Mouse (Mus musculus): ENCODE data around the gene Odf4. TPM values are rescaled to one million over a fixed set of nuclear protein-coding genes. Genes with fewer than 3 reads are reported as not detected.
A peak's percentile ranks its signal among the peaks of the same experiment; 100 is the strongest.

Gene Odf4
- total RNA-seq, 2 experiments from 2014 or later: 0.88 TPM; not detected in 1

DNA sequence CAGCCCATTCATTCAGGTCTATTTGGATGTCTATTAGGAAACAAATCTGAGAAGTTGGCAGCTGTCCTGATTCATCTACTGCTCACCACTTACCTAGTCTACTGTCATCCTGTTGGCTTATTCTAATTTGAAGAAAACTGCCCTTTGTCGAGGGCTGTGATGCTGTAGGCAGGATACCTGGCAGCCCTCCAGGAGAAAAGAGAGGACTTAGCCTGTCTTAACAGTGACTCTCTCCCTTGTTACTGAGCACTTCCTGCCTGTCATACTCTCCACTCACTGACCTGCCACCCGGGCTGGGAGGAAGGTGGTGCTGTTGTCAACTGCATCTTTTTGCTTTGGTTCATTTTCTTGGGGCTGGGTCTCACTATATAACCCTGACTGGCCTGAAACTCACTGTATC is 36.3 kb downstream of the Odf4 start:
- DNase-seq (ENCODE audit: low spot score in 2 of 2): no peak
- intact Hi-C loops (cut with DNase I): no loop called here

DNA sequence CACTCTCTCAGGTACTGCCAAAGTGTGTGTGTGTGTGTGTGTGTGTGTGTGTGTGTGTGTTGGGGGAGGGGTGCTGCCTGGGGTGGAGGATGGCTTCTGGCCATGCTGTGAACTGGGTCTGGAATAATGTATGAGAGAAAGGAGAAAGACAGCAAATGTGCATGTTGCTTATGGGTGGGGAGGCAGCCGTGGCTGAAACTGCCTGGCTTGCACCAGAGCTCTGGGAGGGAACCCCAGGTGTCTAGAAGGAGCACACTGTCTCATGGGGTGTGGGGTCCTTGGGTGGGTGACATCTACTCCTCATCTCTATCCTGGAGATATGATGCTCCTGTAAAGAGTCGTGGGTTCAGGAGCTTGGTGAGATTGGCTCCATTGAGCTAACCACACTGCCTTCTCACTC is 38.2 kb downstream of the Odf4 start:
- DNase-seq (ENCODE audit: low spot score in 2 of 2): no peak
- intact Hi-C loops (cut with DNase I): no loop called here

DNA sequence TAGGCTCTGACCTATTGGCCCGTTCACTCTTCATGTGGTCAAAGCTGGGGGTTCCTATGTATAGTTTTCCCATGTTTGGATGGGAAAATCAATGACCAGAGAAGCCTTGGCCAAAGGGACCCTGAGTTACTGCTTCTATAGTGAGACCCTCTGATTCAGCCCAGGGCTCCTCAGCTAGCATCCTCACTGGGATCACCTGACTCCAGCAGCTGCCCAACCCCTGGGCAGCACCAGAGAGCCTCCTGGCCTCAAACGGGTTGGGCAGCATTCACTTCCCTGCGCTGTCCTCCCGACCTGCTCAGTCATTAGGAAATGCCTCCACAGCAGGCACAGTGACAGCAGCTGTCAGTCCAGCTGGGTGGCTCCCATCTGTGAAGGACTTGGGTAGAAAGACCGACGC is 38.6 kb downstream of the Odf4 start, which contains the start of gene Rnf222:
TSS of gene Rnf222 (plus strand) at position 301 of the 400 bp plus-strand sequence.
- intact Hi-C loops (cut with DNase I): no loop called here
- DNase-seq (ENCODE audit: low spot score in 2 of 2): no peak

DNA sequence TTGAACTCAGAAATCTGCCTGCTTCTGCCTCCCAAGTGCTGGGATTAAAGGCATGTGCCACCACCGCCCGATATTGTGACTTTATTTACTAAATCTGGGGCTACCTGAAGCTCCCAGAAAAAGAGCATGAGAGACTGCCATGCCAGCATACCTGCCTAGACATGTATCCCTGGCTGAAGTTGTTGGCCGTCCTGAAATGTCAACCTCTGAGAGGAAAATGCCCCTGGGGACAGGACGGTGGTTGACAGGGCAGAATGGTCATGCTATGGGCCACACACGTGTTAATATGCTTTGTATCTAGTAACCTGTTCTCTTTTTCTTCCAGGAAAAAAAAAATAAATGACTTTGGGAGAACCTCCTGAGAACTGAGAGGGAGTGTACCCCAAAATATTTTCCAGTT is 40.8 kb downstream of the Odf4 start:
- intact Hi-C loops (cut with DNase I): no loop called here
- no peak for DNase-seq (ENCODE audit: low spot score in 2 of 2)

DNA sequence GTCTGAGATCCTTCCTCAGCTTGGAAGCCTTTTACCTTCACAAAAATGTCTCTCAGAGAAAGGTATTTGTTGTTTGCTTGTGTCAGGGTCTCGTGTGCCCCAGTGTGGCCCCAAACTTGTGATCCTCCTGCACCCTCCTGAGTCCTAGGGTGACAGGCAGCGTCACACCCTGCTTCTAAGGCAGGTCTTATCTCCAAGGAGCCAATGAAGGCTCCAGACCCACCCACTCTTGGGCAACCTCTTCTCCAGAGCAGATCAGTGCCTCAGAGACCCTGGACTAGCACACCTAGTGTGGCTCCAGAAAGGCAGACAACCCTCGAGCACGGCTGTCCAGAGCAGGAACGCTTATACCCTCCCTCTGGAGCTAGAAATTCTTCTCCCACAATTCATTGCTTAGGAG is 42.5 kb downstream of the Odf4 start:
- intact Hi-C loops (cut with DNase I): no loop called here
- DNase-seq (ENCODE audit: low spot score in 2 of 2): no peak

DNA sequence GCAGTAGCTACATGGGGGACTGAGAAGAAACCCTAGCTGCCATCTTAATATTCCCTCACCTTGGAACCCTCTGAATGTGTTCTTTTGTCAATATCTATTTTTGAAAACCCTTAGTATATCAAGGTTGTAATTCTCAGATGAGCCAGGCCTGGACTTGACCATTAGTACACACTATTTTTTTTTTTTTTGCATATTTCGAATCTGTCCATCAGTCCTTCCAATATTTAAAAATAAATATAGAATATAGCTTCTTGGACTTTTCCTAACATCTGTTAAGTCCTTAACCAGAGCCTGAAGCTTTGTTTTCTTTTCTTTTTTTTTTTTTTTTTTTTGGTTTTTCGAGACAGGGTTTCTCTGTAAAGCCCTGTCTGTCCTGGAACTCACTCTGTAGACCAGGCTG is 43.0 kb downstream of the Odf4 start:
- DNase-seq (ENCODE audit: low spot score in 2 of 2): no peak
- intact Hi-C loops (cut with DNase I): no loop called here

DNA sequence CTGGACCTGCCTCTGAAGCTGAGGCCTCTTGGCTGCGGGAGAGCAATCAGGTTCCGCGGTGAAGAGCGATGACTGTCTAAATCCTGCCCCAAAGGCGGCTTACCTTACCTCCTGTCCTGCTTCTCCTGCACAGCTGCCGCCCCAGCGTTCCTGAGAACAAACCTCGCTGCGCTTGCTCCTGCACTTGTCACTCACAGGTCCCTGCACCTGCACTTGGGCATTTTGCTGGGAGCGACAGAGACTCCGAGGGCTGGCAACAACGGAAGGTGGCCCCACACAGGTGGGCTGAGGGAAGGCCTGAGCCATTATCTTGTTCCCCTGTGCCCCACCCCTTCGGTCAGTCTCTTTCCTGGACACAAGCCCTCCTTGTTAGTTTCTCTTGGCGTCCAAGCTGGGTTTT is 44.8 kb downstream of the Odf4 start:
- intact Hi-C loops (cut with DNase I): no loop called here
- DNase-seq (ENCODE audit: low spot score in 2 of 2): no peak

DNA sequence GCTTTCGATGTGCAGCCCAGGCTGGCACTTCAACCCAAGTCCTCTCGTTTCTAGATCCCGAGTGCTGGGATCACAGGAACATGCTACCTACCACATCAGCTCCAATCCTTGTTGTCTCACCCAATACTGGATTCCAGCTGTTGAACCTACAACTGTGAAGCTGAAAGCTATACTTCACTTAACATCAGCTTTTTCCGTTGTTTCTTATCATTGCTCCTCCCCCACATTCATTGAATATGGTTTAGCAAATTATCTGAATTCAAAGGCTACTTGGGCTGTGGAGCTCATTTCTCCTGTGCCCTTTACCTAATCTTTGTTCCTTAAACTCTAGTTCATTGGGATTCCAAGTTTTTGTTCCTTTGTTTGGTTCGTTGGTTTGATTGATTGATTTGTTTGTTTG is 48.1 kb downstream of the Odf4 start:
- intact Hi-C loops (cut with DNase I): no loop called here
- no peak for DNase-seq (ENCODE audit: low spot score in 2 of 2)

DNA sequence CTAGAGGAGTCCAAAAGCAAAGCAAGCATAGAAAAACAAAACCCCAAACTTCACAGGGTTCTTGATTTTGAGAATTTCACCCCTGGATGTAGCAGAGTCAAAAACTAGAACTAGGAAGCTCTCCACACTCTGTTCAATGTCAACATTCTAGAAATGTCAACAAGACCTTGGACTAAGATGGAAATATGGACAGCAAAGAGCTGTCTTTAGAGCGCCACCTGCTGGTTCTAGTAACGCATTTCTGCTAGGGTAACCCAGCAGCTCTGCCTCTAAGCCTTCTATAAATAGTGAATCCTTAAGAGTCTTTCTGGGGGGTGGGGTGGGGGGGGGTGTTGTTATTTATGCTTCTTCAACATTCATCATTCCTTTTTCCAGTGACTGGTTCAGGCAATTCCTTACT is 52.0 kb downstream of the Odf4 start:
- intact Hi-C loops (cut with DNase I): no loop called here
- DNase-seq (ENCODE audit: low spot score in 2 of 2): peak; percentile 54 to 71

Other genes with a start within 250 kb of the Odf4 start
- gene Myh10, start 235.5 kb downstream of the Odf4 start, total RNA-seq (2021): 100 to 1,000 TPM; 199 TPM
- 10 to 100 TPM; 96.7 to 99.5 TPM for gene Ndel1, start 55.2 kb downstream of the Odf4 start, total RNA-seq (2021)
- not detected for gene Rnf222, start 38.5 kb downstream of the Odf4 start, total RNA-seq (2021)
- gene Rpl26, start 25.5 kb downstream of the Odf4 start, total RNA-seq (2021): 100 to 1,000 TPM; 597 to 631 TPM
- 10 to 100 TPM; 20.9 to 22.6 TPM for gene Arhgef15, start 30.4 kb upstream of the Odf4 start, total RNA-seq (2021)
- gene Slc25a35, start 41.0 kb upstream of the Odf4 start, total RNA-seq (2021): 1 to 10 TPM; 4.8 to 5.4 TPM
- gene Rangrf, start 48.1 kb upstream of the Odf4 start, total RNA-seq (2021): 10 to 100 TPM; 14.6 to 17.2 TPM
- 10 to 100 TPM; 19.6 to 23.5 TPM for gene Pfas, start 81.4 kb upstream of the Odf4 start, total RNA-seq (2021)
- 10 to 100 TPM; 39.1 to 40.5 TPM for gene Ctc1, start 88.8 kb upstream of the Odf4 start, total RNA-seq (2021)
- gene Aurkb, start 118.6 kb upstream of the Odf4 start, total RNA-seq (2021): 1 to 10 TPM in 1 of 2 experiments, under 1 TPM in 1; 0.86 to 1.2 TPM
- 10 to 100 TPM; 26.1 to 29.2 TPM for gene Borcs6, start 132.6 kb upstream of the Odf4 start, total RNA-seq (2021)
- 10 to 100 TPM; 14.2 to 16.9 TPM for gene Tmem107, start 143.7 kb upstream of the Odf4 start, total RNA-seq (2021)
- gene Vamp2, start 161.4 kb upstream of the Odf4 start, total RNA-seq (2021): 1,000 to 10,000 TPM; 1,220 to 1,271 TPM
- gene Per1, start 168.1 kb upstream of the Odf4 start, total RNA-seq (2021): 100 to 1,000 TPM in 1 of 2 experiments, 10 to 100 TPM in 1; 90.4 to 112 TPM
- under 1 TPM; 0.55 to 0.70 TPM for gene Hes7, start 193.3 kb upstream of the Odf4 start, total RNA-seq (2021)
- under 1 TPM; 0.27 to 0.51 TPM for gene 9130213A22Rik, start 195.5 kb upstream of the Odf4 start, total RNA-seq (2021)
- gene Aloxe3, start 198.8 kb upstream of the Odf4 start, total RNA-seq (2021): 1 to 10 TPM; 3.7 to 5.7 TPM
- gene Alox12b, start 229.9 kb upstream of the Odf4 start, total RNA-seq (2021): 1 to 10 TPM; 1.5 to 1.9 TPM